Mouse (Mus musculus) ES-Bruce4 (cell line): Measurements from ENCODE around the gene Olfr814.
"Not testable (repeated sequence)": the region's sequence is repeated elsewhere in the genome, so short reads cannot be mapped to it uniquely, and the experiment has no call there.

ENCODE experiments used
- CTCF ChIP-seq: IDR thresholded peaks from one replicate; pipeline ENCODE4 v1.8.1; 2011; ENCODE audit warnings: low read depth, low read length
- EP300 ChIP-seq: IDR thresholded peaks from 2 replicates; pipeline ENCODE4 v1.6.1; 2011; ENCODE audit warnings: low read depth, low read length; ENCODE audit not compliant: insufficient read depth
- POLR2A ChIP-seq: IDR thresholded peaks from one replicate; pipeline ENCODE4 v1.8.1; 2011; ENCODE audit warnings: low read length; ENCODE audit not compliant: insufficient read depth

- TF ChIP-seq POLR2A, CTCF, EP300: not testable (repeated sequence)
Measured at GRCm38 (mm10) chr10:129879751-129880150, at the start of gene Olfr814.
